Mouse (Mus musculus) central nervous system, embryonic 11.5 days (tissue): ENCODE data around the gene Pop7. TPM values are rescaled to one million over a fixed set of nuclear protein-coding genes. Genes with fewer than 3 reads are reported as not detected.

Experiments
- polyA plus RNA-seq: library from polyadenylated mRNA; depleted of rRNA; stranded (reverse); fragments of >200 nt; gene quantifications from 2 replicates; pipeline ENCODE4 v1.2.3, GENCODE M21; 2012; rRNA removed

Pop7 gene
- 37.8 and 38.1 TPM in 2 replicates for polyA plus RNA-seq

DNA sequence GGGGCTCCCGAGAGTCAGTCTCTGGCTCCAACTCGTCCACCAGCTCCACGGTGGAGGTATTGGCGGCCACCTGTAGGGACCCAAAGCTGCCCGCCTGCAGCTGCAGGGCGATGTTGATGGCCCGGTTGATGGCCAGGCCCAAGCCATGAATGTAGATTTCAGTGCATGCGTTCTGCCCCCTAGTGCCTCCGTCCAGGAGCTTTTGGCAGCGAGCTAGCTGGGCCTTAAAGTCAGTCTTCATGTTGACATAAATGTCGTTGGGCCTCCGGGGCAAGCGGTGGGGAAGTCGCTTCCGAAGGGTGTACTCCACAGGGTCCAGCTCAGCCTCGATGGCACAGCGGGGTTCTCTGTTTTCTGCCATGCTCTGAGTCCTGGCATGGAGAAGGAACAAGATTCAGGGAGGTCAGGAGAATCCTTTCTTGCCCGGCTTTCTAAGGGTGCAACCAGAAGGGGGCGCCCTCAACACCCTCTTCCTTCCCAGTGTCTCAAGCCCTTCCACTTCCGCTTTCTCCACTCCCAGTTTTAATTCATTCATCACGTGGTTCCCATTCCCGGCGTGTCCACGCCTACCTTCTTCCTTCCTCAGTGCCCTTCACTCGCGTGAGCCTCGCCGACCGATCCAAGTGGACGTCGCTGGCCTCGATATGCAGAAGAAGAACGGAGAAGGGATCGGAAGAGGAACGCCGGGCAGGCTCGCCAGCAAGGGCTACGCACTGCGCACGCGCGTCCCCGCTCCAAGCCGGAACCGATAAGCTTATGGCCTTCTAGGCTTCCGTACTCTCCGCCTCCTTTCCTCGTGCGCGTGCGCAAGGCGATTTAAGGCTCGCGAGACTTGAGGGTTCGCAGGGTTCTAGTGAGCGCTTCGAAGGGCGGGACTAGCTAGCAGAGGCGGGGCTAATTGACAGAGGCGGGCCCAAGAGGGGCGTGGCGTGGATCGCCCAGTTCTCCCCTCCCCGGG lies at the start of gene Pop7:
TSS of gene Pop7 (minus strand) at position 810 of the 958 bp plus-strand sequence.

DNA sequence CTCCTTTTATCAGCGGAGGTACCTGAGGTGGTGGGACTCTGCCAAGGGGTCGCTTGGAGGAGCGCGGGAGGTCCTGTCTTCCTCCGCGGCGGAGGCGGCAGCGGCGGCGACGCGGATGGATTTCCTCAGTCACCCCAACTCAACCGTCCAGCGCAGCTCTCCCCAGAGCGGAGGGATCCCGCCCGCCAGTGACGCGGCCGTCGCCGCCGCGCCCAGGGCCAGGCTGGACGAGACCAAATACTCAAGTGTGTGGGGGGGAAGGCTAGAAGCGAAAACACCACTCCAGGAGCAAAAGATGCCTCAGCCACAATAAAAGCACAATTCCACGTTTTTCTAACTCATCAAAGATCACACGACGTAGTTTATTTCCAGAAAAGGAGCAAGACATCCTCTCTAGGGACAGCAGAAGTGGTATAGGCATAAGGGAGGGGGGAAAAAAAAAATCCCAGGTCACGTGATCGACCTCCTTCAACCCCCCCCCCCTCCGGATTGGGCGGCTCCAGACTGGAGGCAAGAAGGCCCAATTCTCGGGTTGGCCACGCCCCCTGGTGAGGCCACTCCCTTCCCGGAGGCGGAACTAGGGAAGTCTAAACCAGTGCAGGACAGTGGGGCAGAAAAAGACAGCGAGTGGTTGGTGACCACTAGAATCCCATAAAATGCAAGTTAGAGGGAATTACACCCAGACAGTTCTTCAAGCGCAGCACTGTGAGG lies 31.0 kb upstream of the Pop7 start, which contains the start of the genes Epo and Gnb2:
TSS of gene Epo (minus strand) at position 126 of the 711 bp plus-strand sequence.
TSS of gene Gnb2 (minus strand) at position 394 of the 711 bp plus-strand sequence.

DNA sequence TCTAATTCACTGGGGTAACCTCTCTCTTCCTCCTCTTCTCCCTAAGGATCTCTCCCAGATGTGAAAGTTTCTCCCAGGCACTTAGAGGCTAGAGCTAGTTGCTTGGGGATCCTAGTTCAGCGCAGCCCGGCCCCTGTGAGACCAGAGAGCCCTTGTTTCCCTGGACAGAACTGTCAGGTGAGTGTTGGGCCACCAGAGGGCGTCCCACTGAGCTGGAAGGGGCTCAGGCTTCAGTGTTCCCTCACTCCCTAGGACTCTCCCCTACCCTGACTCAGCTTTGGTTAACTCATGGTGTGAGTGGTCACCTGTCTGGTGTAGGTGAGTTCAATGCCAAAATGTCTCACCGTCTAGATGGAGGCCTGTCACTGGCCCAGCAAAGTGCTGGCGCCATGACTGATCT lies 16.1 kb upstream of the Pop7 start, which contains the start of gene Gigyf1:
TSS of gene Gigyf1 (plus strand) at position 113 of the 400 bp plus-strand sequence.

DNA sequence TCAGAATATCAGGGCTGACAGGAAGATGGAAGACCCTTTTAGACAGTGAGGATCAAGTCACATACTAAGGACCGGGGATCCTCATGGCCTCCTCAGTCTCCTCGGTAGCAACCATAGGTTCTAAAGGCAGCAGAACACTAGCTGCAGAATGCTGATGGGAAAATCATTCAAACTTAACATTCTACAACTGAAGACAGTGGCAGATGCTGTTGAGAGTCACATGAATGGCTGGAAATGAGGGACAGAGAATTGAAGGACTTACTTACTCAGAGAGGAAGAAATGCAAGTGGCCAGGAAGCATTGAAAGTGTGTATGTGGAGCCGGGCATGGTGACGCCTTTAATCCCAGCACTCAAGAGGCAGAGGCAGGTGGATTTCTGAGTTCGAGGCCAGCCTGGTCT lies 25.4 kb downstream of the Pop7 start, which contains the start of gene Zan:
TSS of gene Zan (minus strand) at position 101 of the 400 bp plus-strand sequence.

Other genes starting within 250 kb of the Pop7 start
- gene Ache, start 215.0 kb downstream of the Pop7 start, polyA plus RNA-seq: 6.4 and 10.2 TPM in 2 replicates
- gene Ufsp1, start 207.9 kb downstream of the Pop7 start, polyA plus RNA-seq: 7.3 and 10.1 TPM in 2 replicates
- 306 and 565 TPM in 2 replicates for gene Srrt, start 194.8 kb downstream of the Pop7 start, polyA plus RNA-seq
- 54.4 and 56.7 TPM in 2 replicates for gene Trip6, start 188.1 kb downstream of the Pop7 start, polyA plus RNA-seq
- gene Slc12a9, start 168.9 kb downstream of the Pop7 start, polyA plus RNA-seq: 16.4 and 17.4 TPM in 2 replicates
- gene Ephb4, start 152.4 kb downstream of the Pop7 start, polyA plus RNA-seq: 37.9 and 63.6 TPM in 2 replicates
- gene Zan, start 25.5 kb downstream of the Pop7 start, polyA plus RNA-seq: 0.20 and 0.22 TPM in 2 replicates
- 49.3 and 96.6 TPM in 2 replicates for gene Gigyf1, start 16.0 kb upstream of the Pop7 start, polyA plus RNA-seq
- 0.14 and 0.25 TPM in 2 replicates for gene Epo, start 30.7 kb upstream of the Pop7 start, polyA plus RNA-seq
- gene Gnb2, start 31.0 kb upstream of the Pop7 start, polyA plus RNA-seq: 496 and 503 TPM in 2 replicates
- gene Actl6b, start 51.0 kb upstream of the Pop7 start, polyA plus RNA-seq: 35.3 and 37.2 TPM in 2 replicates
- 4.9 and 5.7 TPM in 2 replicates for gene Tfr2, start 67.3 kb upstream of the Pop7 start, polyA plus RNA-seq
- gene Mospd3, start 98.5 kb upstream of the Pop7 start, polyA plus RNA-seq: 31.8 and 36.3 TPM in 2 replicates
- 56.3 and 103 TPM in 2 replicates for gene Pcolce, start 111.3 kb upstream of the Pop7 start, polyA plus RNA-seq
- 0.35 and 0.37 TPM in 2 replicates for gene Fbxo24, start 126.5 kb upstream of the Pop7 start, polyA plus RNA-seq
- gene Lrch4, start 126.6 kb upstream of the Pop7 start, polyA plus RNA-seq: 24.1 and 30.8 TPM in 2 replicates
- gene Gm20605, start 126.7 kb upstream of the Pop7 start, polyA plus RNA-seq: 16.3 and 21.2 TPM in 2 replicates
- 29.4 and 31.0 TPM in 2 replicates for gene Sap25, start 138.8 kb upstream of the Pop7 start, polyA plus RNA-seq
- gene Irs3, start 143.2 kb upstream of the Pop7 start, polyA plus RNA-seq: 0.11 and 0.15 TPM in 2 replicates
- gene Agfg2, start 182.2 kb upstream of the Pop7 start, polyA plus RNA-seq: 17.6 and 35.0 TPM in 2 replicates
- gene Nyap1, start 239.1 kb upstream of the Pop7 start, polyA plus RNA-seq: 40.0 and 67.1 TPM in 2 replicates
- 35.3 and 42.8 TPM in 2 replicates for gene Tsc22d4, start 243.2 kb upstream of the Pop7 start, polyA plus RNA-seq